Mouse (Mus musculus): ENCODE measurements at regions not wholly inside any gene's neighbourhood (a gene's known extent, or its start where the extent isn't known, plus 50 kb on each side); places are given as distances from the start of the nearest gene placed in this dataset.

DNA sequence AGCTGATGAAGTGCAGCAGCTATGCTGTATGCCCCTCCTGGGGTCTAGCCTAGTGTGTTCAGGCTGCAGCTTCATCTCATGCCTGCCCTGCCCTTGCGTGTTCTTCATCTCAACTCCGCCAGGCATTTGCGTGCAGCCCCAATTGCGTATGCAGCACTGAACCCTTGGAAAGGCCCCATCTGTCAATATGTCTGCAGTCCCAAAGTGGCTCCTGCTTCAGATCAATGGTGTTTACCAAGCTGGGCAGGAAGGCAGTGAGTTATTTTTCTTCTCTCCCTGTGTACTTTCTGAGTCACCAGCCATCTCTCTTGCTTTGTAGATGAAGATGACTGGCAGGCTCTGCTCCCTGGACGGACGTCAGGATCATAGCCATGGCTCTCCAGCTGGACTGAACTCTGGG is 264.5 kb downstream of the Matn1 start:
- no peak for DNase-seq (ENCODE audit: low spot score)

DNA sequence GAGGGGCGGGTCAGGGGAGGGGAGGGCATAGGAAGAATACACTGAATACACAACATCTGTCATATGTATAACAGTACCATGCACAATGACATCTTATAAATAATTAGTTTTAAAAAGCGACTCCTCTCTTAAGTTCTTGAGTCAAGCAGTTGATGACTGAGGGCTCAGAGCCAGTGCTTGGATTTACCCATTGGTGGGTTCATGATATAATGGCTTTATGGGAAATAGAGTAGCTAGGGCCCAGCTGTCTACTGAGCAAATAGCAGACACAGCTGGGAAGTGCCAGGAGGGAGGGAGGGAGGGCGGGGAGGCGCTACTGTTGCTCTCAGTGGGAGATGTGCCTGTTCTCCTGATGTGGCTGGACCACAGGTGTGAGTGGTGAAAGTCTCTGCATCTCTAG is 268.5 kb downstream of the Matn1 start:
- no peak for DNase-seq (ENCODE audit: low spot score)

DNA sequence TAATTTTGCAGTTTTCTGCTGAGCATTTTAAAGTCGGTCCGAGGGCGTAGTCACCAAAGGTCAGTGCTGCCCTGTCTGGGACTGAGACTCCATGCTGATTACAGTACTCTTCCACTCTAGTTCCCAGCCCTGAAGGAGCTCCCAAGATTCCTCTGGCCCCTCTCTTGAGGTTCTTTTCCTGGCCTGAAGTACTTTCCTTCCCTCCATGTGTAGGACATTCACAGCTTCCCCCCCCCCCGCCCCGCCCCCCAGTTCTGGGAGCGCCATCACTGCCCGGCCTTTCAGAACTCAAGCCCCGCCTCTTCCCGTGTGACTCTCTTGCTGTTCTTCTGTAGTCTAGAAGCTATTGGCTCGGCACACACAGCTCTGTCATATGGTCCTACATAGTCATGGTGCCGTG is 271.5 kb downstream of the Matn1 start:
- no peak for DNase-seq (ENCODE audit: low spot score)

DNA sequence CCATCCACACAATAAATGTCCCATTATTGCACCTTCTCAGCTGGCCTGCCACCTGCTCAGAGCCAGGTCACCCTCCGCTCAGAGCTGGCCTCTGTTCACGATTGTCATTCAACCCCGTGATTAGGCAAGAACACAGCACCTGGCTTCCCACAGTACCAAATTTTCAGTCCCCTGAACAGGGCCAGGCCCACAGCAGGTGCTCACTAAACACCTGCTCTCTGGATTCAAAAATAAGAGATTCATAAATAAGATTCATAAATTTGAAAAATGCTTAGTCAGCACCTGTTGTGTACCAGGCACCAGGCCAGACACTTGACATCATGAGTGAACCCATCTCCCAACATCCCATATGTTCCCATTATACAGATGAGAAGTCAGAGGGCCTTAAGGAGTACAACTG is 272.2 kb downstream of the Matn1 start:
- DNase-seq (ENCODE audit: low spot score), result no peak

DNA sequence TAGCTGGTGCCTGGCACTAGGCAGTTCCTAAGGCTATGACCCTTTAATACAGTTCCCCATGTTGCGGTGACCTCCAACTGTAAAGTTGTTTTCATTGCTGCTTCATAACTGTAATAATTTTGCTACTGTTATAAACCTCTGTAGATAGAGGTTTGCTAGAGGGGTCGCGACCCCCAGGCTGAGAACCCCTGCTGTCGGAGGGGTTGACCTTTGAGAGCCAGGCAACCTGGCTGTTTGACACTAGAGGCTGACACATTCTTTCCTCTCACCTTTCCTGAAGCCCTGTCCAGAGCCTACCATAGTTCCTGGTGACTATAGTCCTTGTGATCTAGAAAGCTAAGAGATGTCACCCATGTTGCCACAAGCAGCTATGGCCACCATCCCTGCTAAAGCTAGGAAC is 272.9 kb downstream of the Matn1 start:
- DNase-seq (ENCODE audit: low spot score), result no peak

DNA sequence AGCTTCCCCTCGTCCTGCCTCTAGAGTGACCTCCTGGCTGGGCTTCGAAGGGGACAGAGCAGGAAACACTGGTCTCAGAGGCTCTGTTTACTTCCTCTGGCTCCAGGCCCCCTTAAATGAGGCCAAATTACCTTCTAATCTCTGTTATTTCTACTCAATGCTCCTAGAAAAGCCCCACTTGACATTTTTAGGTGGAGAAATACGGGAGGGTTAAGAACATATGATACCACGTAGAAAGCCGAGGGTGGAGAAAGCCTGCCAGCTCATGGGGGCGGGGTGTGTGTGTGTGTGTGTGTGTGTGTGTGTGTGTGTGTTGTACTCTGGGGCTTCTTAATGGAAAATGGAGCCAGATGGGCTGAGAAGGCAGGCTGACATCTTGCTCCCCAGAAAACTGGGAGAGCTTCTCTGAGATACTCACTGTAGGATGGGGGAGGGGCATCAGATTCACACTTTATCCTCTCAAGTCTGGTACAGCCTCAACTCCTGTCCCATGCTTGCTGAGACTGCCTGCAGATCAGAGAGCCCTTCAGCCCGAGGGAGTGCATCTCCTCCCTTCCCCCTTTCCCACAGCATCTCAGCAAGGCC is 273.5 kb downstream of the Matn1 start:
- DNase-seq (ENCODE audit: low spot score), result no peak

DNA sequence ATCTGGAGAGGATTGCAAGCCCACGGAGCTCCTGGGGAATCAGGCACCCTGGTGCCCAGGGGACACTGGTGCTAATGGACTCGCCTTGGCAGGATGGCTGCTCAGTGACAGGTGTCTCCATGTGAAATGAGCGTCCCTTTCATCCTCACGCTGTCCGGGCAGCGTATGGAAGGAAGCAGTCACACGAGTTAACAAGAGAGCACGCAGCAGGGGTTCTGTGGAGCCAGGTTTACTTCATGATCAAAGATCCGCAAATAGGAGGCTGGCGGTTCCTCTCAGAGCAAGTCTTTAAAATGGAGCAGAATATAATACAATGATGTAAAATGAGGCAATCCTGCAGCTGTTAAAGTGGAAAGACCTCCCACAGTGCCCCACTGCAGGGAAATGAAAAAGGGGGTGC is 276.8 kb downstream of the Matn1 start:
- DNase-seq (ENCODE audit: low spot score), result no peak

DNA sequence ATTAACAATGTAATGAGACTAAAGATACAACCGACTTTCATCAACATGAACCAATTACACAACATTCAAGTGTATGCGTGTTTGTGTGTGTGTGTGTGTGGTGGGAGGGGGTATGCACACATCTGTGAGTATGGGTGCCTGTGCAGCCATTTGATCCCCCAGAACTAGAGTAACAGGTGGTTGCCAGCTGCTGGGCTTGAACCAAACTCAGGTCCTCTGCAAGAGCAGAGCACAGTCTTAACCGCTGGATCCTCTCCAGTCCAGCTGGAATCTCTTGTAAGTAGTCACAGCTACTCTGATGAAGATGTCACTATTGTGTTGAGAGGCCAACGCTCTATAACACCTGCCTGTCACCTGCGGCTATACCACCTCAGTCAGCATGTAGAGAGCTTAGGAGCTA is 286.2 kb downstream of the Matn1 start:
- DNase-seq (ENCODE audit: low spot score), result no peak

DNA sequence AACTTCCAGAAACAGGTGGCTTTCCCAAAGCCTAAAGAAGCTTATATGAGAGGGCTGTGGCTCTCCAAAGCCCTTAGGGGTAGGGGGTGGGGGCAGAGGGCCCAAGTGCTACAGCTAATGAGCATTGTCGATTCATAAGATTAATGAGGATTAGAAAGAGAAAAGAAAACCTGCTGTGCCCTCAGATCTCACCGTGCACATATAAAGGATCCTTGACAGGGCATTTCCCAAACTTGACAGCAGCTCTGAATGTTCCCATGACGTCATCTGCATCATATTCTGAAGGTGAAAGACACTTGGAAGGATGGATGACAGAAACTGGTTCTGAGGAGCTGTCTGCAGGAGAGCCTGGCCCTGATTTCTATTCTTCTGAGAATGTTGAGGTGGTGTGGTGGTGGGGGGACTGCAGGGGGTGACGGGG is 292.4 kb downstream of the Matn1 start:
- DNase-seq (ENCODE audit: low spot score), result no peak

DNA sequence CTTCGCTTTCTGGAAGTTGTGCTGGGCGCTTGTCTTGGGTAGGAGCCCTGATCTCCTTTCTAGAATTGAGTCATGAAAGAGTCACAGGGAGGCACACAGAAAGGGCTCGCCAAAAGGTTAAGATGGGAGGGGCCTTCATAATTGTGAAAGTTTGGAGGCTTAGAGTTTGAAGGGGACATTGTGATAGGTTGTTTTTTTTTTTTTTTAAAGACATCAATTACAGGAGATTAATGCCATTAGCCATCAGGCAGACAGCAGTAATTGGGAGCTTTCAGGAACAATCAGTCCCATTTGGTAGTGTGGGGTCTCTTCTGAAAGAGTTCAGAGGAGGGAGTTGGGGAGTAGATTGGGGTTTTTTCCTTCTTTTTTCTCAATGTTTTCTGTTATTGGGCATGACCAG is 294.4 kb downstream of the Matn1 start:
- no peak for DNase-seq (ENCODE audit: low spot score)

DNA sequence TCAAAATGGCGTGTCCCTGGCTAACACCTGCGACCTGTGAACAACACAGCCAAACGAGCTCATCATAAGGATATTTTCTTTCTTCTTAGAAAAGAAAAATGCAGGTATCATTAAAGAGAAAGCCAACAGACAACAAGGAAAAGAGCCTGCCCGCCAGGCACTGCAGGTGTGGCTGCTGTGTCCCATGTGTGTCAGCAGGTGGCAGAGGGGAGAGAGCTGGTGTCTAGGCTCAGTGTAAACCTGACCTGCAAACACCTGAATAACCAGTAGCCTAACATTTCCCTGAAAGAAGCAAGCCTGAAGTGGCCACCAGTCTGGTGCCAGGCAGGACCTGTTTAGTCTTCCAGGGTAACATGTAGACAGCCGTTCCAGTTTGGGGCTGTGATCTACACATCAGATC is 294.9 kb downstream of the Matn1 start:
- DNase-seq (ENCODE audit: low spot score), result no peak

DNA sequence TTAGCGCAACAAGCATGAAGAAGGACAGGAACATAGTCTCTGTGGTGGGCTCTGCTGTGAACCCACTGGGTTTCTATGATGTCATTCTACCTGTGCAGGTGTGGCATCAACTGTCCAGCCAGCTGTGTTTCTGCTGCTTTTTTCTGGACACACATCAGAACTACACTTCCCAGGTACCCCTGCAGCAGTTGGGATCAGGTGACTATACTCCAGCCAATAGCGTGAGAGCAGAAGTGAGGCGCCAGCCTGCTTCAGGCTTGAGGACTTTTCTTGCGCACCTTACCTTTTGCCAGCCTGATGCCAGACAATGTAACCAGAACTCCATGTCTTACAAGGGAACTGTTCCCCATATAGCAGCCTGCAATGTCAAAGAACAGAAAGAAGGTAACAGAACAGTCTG is 296.3 kb downstream of the Matn1 start:
- no peak for DNase-seq (ENCODE audit: low spot score)

DNA sequence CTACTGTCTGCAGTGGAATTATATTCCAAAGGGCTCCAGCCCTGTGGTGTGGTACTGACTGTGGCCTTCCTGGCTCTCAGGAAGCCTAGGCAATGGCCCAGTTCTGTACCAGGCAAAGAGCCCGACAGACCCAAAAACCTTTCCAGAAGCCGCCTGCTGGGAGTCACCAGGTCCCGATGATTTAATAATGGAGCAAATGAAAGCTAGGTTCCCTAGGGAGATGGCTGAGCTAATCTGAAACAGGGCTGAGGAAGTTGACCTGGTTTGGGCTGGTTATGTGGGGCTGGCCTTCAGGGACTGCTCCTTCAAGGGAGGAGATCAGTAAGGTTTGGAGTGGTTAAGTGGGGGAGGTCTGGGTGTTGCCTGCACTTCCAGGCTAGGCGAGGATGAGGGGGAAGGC is 298.1 kb downstream of the Matn1 start:
- DNase-seq (ENCODE audit: low spot score), result no peak

DNA sequence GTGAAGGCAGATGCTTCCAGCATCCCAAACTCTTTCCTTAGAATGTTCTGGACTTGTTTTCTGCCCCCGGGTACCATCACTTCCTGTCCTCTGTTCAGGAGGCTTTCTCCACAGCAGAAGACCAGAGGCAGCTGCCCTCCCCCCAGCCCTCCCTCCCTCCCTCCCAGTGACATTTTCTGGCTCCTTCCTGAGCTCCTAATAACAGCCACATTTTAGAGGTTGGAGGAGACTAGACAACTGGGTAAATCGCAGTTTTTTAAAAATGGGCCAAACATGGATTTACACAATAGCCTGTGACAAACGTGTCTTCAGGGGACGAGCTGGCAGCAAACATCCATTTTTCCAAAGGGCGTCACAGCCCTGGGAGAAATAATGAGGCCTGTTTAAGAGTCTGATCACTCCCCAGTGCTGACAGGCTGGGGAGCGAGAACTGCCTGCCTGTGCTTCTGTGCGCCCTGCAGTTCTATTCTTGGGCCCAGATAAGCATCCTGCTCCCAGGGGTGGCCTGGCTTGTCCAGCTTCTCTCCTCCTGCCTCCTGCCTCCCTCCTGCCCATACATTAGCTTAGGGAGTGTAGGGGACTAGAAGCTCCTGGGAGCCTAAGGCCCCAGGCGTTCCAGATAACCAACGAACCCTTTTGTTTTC is 299.7 kb downstream of the Matn1 start:
- peak; percentile 62 for DNase-seq (ENCODE audit: low spot score)

DNA sequence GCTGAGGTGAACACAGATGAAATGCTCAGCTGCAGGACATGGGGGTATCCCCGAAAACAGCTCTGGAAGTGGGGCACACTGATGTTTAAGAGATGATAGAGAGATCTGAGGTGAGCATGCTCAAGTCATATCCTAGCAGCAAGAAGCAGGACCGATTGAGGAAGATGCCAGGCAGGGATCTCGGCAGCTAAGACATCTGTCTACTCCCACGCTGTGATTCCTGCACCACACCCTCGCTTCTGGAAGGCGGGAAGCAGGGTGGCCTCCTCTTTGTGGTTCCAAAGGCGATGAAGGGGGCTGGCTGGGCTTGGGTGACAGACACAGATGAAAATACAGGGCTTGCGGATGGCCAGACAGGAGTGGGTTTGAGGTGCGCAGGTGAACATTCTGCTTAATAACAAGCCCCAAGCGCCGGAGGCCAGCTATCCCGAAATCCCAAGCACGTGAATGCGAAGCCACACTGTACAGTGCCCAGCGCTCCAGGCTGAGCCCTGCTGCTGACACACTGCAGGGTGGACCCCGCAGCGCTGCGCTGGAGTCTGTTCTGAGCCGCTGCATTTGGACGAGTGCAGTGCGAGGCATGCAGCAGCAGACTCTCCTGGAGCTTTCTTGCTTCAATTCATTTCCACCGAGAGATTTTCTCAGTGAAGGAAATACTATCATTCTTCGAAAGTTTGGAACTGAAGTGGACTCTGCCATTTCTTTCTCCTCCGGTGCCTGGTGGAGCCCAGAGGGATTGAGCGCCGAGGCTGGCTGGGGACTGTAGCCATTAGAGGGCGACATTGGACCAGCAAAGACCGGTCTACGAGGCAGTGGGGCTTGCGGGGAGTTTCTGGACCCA is 308.6 kb downstream of the Matn1 start:
- DNase-seq (ENCODE audit: low spot score), result peak; percentile 85

DNA sequence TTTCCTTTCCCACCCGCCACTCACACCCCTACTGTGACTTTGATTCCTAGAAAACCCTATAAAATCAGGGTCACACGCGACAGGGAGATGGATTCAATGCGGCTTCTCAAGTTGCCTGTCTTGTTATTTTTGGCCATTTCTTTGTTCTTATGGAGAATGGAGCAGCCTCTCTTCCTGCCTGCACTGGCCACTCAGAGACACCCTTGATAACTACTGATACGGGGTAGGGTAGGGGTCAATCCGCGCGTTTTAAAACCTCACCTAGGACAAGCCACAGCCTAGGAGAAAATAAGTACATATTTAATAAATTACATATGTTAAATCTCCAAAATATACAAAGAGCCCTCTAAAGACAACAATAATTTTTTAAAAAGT is 309.2 kb downstream of the Matn1 start:
- no peak for DNase-seq (ENCODE audit: low spot score)

DNA sequence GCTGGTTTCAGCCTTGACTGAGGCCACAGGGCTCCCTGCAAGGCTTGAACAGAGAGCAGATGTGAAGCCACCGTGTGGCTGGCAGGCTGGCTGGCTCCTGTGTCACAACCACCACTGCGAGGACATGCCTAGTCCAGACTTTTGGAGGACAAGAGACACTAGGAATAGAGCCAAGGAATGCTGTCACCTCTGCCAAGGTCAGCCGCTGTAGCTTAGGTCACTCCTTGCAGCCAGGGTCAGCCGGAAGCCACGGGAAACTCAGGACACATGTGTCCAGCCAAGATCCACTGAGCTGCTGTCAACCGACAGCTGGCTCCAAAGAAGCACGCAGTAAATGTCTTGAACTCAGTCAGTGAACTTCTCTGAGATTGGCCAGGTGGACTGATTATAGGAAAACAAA is 310.1 kb downstream of the Matn1 start:
- peak; percentile 84 for DNase-seq (ENCODE audit: low spot score)

DNA sequence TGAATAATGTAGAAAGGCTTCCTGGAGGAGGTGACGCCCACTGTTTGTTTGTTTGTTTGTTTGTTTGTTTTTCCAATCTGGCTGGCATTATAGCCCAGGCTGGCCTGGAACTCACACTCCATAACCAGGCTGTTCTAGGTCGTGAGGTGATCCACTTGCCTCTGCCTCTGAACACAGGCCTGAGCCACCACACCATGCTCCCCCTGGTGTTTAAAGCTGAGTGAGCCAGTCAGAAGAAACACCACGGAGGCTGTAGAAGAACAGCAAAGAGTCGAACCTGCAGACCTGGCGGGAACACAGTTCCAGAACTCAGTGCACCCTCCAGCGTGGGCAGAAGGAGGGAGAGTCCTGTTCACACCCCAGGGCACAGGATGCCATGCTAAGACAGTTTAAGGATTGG is 310.5 kb downstream of the Matn1 start:
- DNase-seq (ENCODE audit: low spot score), result no peak

DNA sequence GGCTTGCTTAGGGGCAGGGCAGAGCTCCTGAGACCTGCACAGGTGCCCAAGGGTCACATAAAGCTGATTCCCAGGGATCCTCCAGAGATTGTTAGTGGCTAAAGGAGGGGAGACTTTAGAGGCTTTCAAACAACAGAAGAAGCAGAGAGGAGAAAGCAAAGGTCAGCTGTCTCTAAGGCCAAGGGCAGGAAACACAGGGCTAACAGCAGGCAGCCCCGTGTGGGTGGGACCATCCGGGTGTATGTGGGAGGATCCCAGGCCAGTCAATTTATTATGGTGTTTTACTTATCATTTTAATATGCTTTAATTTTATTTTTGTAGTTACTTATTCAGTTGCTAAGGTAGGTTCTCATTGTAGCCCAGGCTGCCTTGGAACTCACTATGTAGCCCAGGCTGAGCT is 317.1 kb downstream of the Matn1 start:
- no peak for DNase-seq (ENCODE audit: low spot score)

DNA sequence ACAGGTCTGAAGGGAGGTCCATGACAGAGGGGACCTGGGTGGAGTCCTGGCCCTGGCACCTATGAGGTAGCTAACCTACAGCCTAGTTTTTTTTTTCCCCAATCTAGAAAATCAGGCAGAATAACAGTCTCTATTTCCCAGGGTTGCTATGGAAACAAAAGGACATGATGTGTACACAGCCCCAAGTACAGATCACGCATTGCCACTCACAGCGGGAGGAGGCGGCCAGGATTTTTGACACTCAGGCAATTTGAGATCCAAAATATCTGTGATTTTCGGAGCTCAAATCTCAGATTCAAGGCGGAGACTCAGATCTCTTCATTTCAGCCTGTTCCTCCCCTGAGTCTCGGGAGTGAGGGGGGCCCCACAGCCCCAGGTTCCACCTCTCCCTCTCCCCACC is 318.7 kb downstream of the Matn1 start:
- DNase-seq (ENCODE audit: low spot score), result no peak

DNA sequence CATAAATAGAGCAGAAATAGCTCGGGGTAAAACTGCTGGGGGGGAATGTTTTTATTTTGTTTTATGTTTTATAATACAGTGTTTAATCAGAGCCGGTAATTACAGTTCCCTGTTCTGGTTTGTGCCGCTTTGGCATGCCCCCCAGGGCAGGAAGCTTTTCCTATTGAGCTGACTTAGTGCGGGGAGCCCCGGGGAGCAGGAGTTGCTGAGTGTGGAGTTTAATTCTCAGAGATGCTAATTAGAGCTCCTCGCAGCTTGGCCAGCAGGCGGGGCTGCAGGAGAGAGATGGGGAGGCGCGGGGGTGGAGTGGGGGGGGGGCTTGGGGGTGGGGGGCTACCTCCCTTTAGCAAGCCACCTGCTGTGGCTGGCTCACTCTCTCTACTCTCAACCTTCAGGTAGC is 322.6 kb downstream of the Matn1 start:
- no peak for DNase-seq (ENCODE audit: low spot score)

DNA sequence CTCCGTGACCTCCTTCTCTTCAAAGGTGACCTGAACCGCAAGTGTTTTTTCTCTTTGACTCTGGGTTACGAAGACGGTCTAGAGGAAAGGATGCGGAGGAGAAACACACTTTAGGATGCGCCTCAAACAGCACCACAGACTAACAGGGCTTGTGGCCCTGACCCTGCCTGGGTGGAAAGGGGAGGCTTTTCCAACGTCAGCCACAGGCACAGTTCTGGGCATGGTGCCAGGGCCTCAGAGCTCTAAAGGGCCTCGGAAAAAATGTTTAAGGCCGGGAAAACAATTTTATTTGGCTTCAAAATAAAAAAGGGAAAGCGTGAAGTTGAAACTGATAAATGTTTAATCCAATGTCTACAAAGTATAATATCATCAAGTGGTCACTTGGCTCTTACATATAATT is 323.6 kb downstream of the Matn1 start:
- peak; percentile 26 for DNase-seq (ENCODE audit: low spot score)

DNA sequence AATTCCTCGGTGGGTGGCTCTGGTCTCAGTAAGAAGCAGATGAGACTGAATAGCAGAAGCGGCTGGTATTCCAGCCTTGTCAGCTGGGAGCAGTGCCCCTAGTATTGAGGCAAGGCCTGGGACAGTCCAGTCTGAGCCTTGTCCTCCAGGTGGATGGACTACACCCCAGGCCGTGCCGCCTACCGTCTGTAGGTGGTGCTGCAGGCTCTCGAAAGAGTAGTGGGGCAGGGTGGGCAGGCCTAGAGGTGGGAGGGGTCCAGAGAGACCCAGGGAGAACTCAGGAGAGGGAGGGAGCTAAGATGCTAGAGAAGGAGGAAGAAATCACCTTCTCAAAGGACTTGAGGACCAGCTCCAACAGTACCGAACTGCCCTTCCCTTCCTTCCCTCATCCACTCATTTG is 326.0 kb downstream of the Matn1 start:
- DNase-seq (ENCODE audit: low spot score), result no peak

Data from heart, adult 8-10 months (tissue).